Mouse (Mus musculus): Measurements from ENCODE around the gene Ppp6c. TPM values are rescaled to one million over a fixed set of nuclear protein-coding genes. Genes with fewer than 3 reads are reported as not detected.

Ppp6c gene
- total and polyA plus RNA-seq, 3 experiments, result 24.9 to 79.8 (median 68.7) TPM

- Histone ChIP-seq H3K9me3 (replicated peaks; ENCODE audit: low read length) (no peaks in the 10 kb centered on the region), H3K9ac (ENCODE audit: insufficient read depth, low read depth) (no peak overlapping the region), H3K36me3 (replicated peaks in 1 of 2; ENCODE audit: control insufficient read depth in 1 of 2, insufficient read depth in 1 of 2, low read length in 1 of 2) (peaks cover 0 to 20% of the 10 kb centered on the region in 2 experiments), H3K4me1 (ENCODE audit: control insufficient read depth in 1 of 2, insufficient read depth in 2 of 2) (peaks cover 6 to 24% of the 10 kb centered on the region in 2 experiments; a peak in 3 of 4 replicates), H3K27ac (ENCODE audit: insufficient read depth, low read depth) (no peak overlapping the region), H3K79me2 (replicated peaks; ENCODE audit: control insufficient read depth, extremely low read depth, insufficient read depth, poor library complexity, severe bottlenecking) (no peaks in the 10 kb centered on the region), H3K27me3 (replicated peaks) (no peaks in the 10 kb centered on the region), H3K4me2 (ENCODE audit: insufficient read depth, low read depth, poor library complexity, severe bottlenecking) (no peak overlapping the region), H3K4me3 (replicated peaks in 1 of 3; ENCODE audit: low read depth in 2 of 3, low read length in 2 of 3, poor library complexity in 1 of 3) (no peak overlapping the region)
- in situ Hi-C loops (cut with MboI; ENCODE audit: low pct_ligation_motif_present, low pct_unique_long_range_greater_than_20kb, low sequenced_read_pairs), result loop anchor here (5.0 kb wide), 1 partner anchor 124 kb away; no protein-coding TSS in a partner anchor
- TF ChIP-seq MXI1 (IDR thresholded peaks at IDR 0.05; ENCODE audit: low read depth, low read length), result no peak
- no peak for TF ChIP-seq JUND (conservative IDR thresholded peaks at IDR 0.05; ENCODE audit: low read depth, low read length)
- no peak for TF ChIP-seq USF1 (IDR thresholded peaks at IDR 0.05; ENCODE audit: low read depth, low read length)
- no peak for TF ChIP-seq EP300 (IDR thresholded peaks at IDR 0.05; ENCODE audit: low read length)
- TF ChIP-seq SIN3A (IDR thresholded peaks at IDR 0.05; ENCODE audit: low read length), result no peak
- no peak for TF ChIP-seq ELF1 (IDR thresholded peaks at IDR 0.05; ENCODE audit: low read depth, low read length)
- no peak for TF ChIP-seq SMC3 (IDR thresholded peaks at IDR 0.05; ENCODE audit: low read depth, low read length)
- TF ChIP-seq CTCF (conservative IDR thresholded peaks at IDR 0.05 in 1 of 2, IDR thresholded peaks at IDR 0.05 in 1 of 2; ENCODE audit: low read depth in 2 of 2, low read length in 2 of 2), result no peak
- no peak for TF ChIP-seq KAT2A (IDR thresholded peaks at IDR 0.05; ENCODE audit: insufficient replicate concordance, low read length)
- TF ChIP-seq MEF2A (IDR thresholded peaks at IDR 0.05; ENCODE audit: borderline replicate concordance, low read depth, low read length), result no peak
- no peak for TF ChIP-seq POLR2AphosphoS2 (IDR thresholded peaks at IDR 0.05; ENCODE audit: low read depth, low read length)
- TF ChIP-seq POLR2A (IDR thresholded peaks at IDR 0.05; ENCODE audit: low read depth, low read length), result no peak
- TF ChIP-seq RAD21 (IDR thresholded peaks at IDR 0.05; ENCODE audit: low read depth, low read length), result no peak
- TF ChIP-seq TCF12 (IDR thresholded peaks at IDR 0.05; ENCODE audit: low read depth, low read length), result no peak
- no peak for TF ChIP-seq RCOR1 (conservative IDR thresholded peaks at IDR 0.05; ENCODE audit: low read depth, low read length)
- TF ChIP-seq ZMIZ1 (IDR thresholded peaks at IDR 0.05; ENCODE audit: low read depth, low read length), result no peak
- no peak for TF ChIP-seq ETS1 (conservative IDR thresholded peaks at IDR 0.05; ENCODE audit: low read depth, low read length)
- no peak for TF ChIP-seq GABPA (IDR thresholded peaks at IDR 0.05; ENCODE audit: insufficient replicate concordance, low read depth, low read length)
- no peak for TF ChIP-seq USF2 (conservative IDR thresholded peaks at IDR 0.05; ENCODE audit: low read depth, low read length)
- no peak for DNase-seq (ENCODE audit: extremely low read depth)
- dilution Hi-C loops (cut with MboI; ENCODE audit: extremely low pct_ligation_motif_present, extremely low pct_unique_long_range_greater_than_20kb, low sequenced_read_pairs), result no loop called here
These were observed 68.3 kb downstream of the Ppp6c start for GRCm38 (mm10) chr2:39157916-39158315.

- dilution Hi-C loops (cut with MboI; ENCODE audit: extremely low pct_ligation_motif_present, extremely low pct_unique_long_range_greater_than_20kb, low sequenced_read_pairs), result no loop called here
- H3K9me3 ChIP-seq (replicated peaks; ENCODE audit: low read length), result no peaks in the 10 kb centered on the region
- no peak overlapping the region for H3K4me2 ChIP-seq (ENCODE audit: insufficient read depth, low read depth, poor library complexity, severe bottlenecking)
- DNase-seq (ENCODE audit: extremely low read depth), result peak; percentile 8
- H3K4me3 ChIP-seq (replicated peaks in 1 of 3; ENCODE audit: low read depth in 2 of 3, low read length in 2 of 3, poor library complexity in 1 of 3), result no peak overlapping the region
- TF ChIP-seq ZMIZ1 (IDR thresholded peaks at IDR 0.05; ENCODE audit: low read depth, low read length), result no peak
- peaks cover 0 to 20% of the 10 kb centered on the region in 2 experiments for H3K36me3 ChIP-seq (replicated peaks in 1 of 2; ENCODE audit: control insufficient read depth in 1 of 2, insufficient read depth in 1 of 2, low read length in 1 of 2)
- H3K4me1 ChIP-seq (ENCODE audit: control insufficient read depth in 1 of 2, insufficient read depth in 2 of 2), result peaks cover 6 to 24% of the 10 kb centered on the region in 2 experiments; a peak in 3 of 4 replicates
- in situ Hi-C loops (cut with MboI; ENCODE audit: low pct_ligation_motif_present, low pct_unique_long_range_greater_than_20kb, low sequenced_read_pairs), result loop anchor here (5.0 kb wide), 1 partner anchor 125 kb away; no protein-coding TSS in a partner anchor
- H3K27ac ChIP-seq (ENCODE audit: insufficient read depth, low read depth), result no peak overlapping the region
- H3K27me3 ChIP-seq (replicated peaks), result no peaks in the 10 kb centered on the region
- H3K9ac ChIP-seq (ENCODE audit: insufficient read depth, low read depth), result no peak overlapping the region
- no peaks in the 10 kb centered on the region for H3K79me2 ChIP-seq (replicated peaks; ENCODE audit: control insufficient read depth, extremely low read depth, insufficient read depth, poor library complexity, severe bottlenecking)
These were observed 69.4 kb downstream of the Ppp6c start for GRCm38 (mm10) chr2:39156821-39157220.

Data from CH12.LX (cell line).